Mouse (Mus musculus) midbrain, embryonic 15.5 days (tissue): Measurements from ENCODE around the gene Rap1gds1. TPM values are rescaled to one million over a fixed set of nuclear protein-coding genes. Genes with fewer than 3 reads are reported as not detected.

Source experiments
- ATAC-seq: fragments of 200-750 bp; cut with Nextera tagmentation; replicated peaks from 2 replicates; pipeline ENCODE4 v1.8.0; 2017; ENCODE audit warnings: moderate TSS enrichment
- H3K27ac ChIP-seq: fragments of 300-500 bp; sonication (generic); 2 replicates; pipeline ENCODE4 v1.5.1; 2015; ENCODE audit warnings: mild to moderate bottlenecking, inconsistent platforms
- H3K27me3 ChIP-seq: fragments of 300-500 bp; sonication (generic); replicated peaks from 2 replicates; pipeline ENCODE4 v1.6.1; 2015; ENCODE audit warnings: inconsistent platforms
- H3K36me3 ChIP-seq: fragments of 300-500 bp; sonication (generic); replicated peaks from 2 replicates; pipeline ENCODE4 v1.6.1; 2015; ENCODE audit warnings: inconsistent platforms
- H3K4me1 ChIP-seq: fragments of 300-500 bp; sonication (generic); 2 replicates; pipeline ENCODE4 v1.6.1; 2015; ENCODE audit warnings: inconsistent platforms
- H3K4me2 ChIP-seq: fragments of 300-500 bp; sonication (generic); 2 replicates; pipeline ENCODE4 v1.6.1; 2015; ENCODE audit warnings: inconsistent platforms, mild to moderate bottlenecking, moderate library complexity
- H3K4me3 ChIP-seq: fragments of 300-500 bp; sonication (generic); 2 replicates; pipeline ENCODE4 v1.5.1; 2015; ENCODE audit warnings: mild to moderate bottlenecking, inconsistent platforms
- H3K9ac ChIP-seq: fragments of 300-500 bp; sonication (generic); 2 replicates; pipeline ENCODE4 v1.6.1; 2015; ENCODE audit warnings: mild to moderate bottlenecking, inconsistent platforms
- H3K9me3 ChIP-seq: fragments of 300-500 bp; sonication (generic); 2 replicates; pipeline ENCODE4 v1.6.1; 2016; ENCODE audit warnings: inconsistent platforms
- WGBS: fragments of 180-500 bp; shearing (Covaris S2); methylation state at CpG from one replicate; pipeline ENCODE4 v1.1.7; 2015; ENCODE audit warnings: mixed read lengths; 5-methylcytosine and 5-hydroxymethylcytosine counted together
- polyA plus RNA-seq: library from polyadenylated mRNA; unstranded; fragments of >200 nt; fragmentation: Nextera tagmentation; extraction: Ambion mirVana; gene quantifications from 2 replicates; pipeline ENCODE4 v1.2.1, GENCODE M21; 2015

Rap1gds1 gene
- polyA plus RNA-seq = 68.6 and 70.6 TPM in 2 replicates

GRCm38 (mm10) chr3:139074484-139075211 is at the start of gene Rap1gds1:
Gene Rap1gds1 (minus strand): TSS chr3:139075201.
- under 1% methylated on average over 80 of the region's 97 CpGs for WGBS
- H3K9me3 ChIP-seq = no peaks in the 10 kb centered on the region
- peaks cover 16% of the 10 kb centered on the region for H3K4me1 ChIP-seq
- H3K4me3 ChIP-seq = peak within 1 kb of the TSS; percentile 99
- peak within 1 kb of the TSS; percentile 93 for H3K27ac ChIP-seq
- no peaks in the 10 kb centered on the region for H3K36me3 ChIP-seq
- H3K9ac ChIP-seq = peak within 1 kb of the TSS; percentile 80
- H3K27me3 ChIP-seq = no peaks in the 10 kb centered on the region
- ATAC-seq = peak; percentile 86
- peak within 1 kb of the TSS; percentile 95 for H3K4me2 ChIP-seq

GRCm38 (mm10) chr3:139118446-139118845 is 43.4 kb upstream of the Rap1gds1 start:
- Histone ChIP-seq H3K4me2 (no peak overlapping the region), H3K4me1 (no peaks in the 10 kb centered on the region), H3K36me3 (no peaks in the 10 kb centered on the region), H3K4me3 (no peak overlapping the region), H3K27ac (no peak overlapping the region), H3K9ac (no peak overlapping the region), H3K9me3 (no peaks in the 10 kb centered on the region), H3K27me3 (no peaks in the 10 kb centered on the region)
- ATAC-seq = no peak

DNA sequence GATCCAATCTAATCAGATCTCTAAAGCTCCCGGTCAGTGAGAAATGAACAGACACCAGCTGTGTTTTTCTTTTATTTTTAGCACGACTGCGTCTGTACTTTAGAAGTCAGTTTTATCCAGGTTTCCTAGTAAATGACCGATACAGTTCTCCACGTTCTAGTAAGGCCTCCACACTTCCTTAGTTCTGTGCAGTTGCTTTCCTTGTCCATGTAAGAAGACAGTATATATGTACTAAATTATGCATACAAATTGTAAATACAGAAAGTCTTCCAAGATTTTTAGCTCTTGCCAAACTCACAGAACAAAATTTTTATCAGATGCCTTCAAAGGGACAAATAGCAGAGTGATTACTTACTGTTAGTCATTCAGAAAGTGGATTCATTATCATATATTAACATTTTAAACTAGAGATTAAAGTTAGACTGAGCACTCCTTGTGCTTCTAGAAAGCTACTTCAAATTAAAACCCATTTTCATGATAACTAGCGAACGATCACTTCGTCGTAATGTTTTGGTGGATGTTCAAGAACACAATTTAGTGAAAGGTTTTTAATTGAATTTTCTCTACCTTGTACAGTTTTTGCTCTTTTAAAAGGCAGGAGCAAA is 41.8 kb upstream of the Rap1gds1 start:
- Histone ChIP-seq H3K27me3 (no peaks in the 10 kb centered on the region), H3K27ac (no peak overlapping the region), H3K4me1 (no peaks in the 10 kb centered on the region), H3K9ac (no peak overlapping the region), H3K36me3 (no peaks in the 10 kb centered on the region), H3K4me2 (no peak overlapping the region), H3K9me3 (no peaks in the 10 kb centered on the region), H3K4me3 (no peak overlapping the region)
- WGBS = 61% methylated on average over 9 of the region's 9 CpGs
- ATAC-seq = no peak

- WGBS = 83% methylated on average over 3 of the region's 3 CpGs
- no peaks in the 10 kb centered on the region for H3K4me1 ChIP-seq
- no peaks in the 10 kb centered on the region for H3K9me3 ChIP-seq
- H3K4me3 ChIP-seq = no peak overlapping the region
- no peaks in the 10 kb centered on the region for H3K27me3 ChIP-seq
- no peak overlapping the region for H3K9ac ChIP-seq
- ATAC-seq = no peak
- H3K27ac ChIP-seq = no peak overlapping the region
- H3K4me2 ChIP-seq = no peak overlapping the region
- H3K36me3 ChIP-seq = no peaks in the 10 kb centered on the region
Measured at GRCm38 (mm10) chr3:139112335-139112973, 37.5 kb upstream of the Rap1gds1 start.

- no peak for ATAC-seq
- no peaks in the 10 kb centered on the region for H3K9me3 ChIP-seq
- H3K9ac ChIP-seq = no peak overlapping the region
- H3K4me1 ChIP-seq = no peaks in the 10 kb centered on the region
- H3K4me2 ChIP-seq = no peak overlapping the region
- no peaks in the 10 kb centered on the region for H3K27me3 ChIP-seq
- 80% methylated on average over 2 of the region's 2 CpGs for WGBS
- H3K4me3 ChIP-seq = no peak overlapping the region
- no peak overlapping the region for H3K27ac ChIP-seq
- H3K36me3 ChIP-seq = no peaks in the 10 kb centered on the region
Measured at GRCm38 (mm10) chr3:139111877-139112276, 36.9 kb upstream of the Rap1gds1 start.

DNA sequence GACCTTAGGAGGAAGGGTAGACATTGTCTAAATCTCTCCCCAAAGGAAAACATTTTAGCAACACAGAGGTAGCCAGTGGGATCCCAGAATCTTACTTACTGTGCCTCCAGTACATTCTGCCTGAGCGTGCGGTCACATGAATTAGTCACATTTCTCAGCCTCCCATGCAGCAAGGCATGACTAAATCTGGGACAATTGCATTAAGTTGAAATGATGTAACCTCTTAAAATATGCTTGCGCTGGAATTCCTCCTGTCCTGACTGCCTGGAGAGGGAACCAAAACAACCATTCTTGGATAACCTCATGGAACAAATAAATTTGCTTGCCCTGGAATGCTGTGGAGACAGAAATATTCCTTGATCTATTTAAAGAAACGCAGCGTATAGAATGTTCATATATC is 33.2 kb upstream of the Rap1gds1 start:
- no peak overlapping the region for H3K9ac ChIP-seq
- no peaks in the 10 kb centered on the region for H3K9me3 ChIP-seq
- H3K4me2 ChIP-seq = no peak overlapping the region
- H3K27me3 ChIP-seq = no peaks in the 10 kb centered on the region
- no peak for ATAC-seq
- no peak overlapping the region for H3K27ac ChIP-seq
- 78% methylated on average over 5 of the region's 5 CpGs for WGBS
- no peaks in the 10 kb centered on the region for H3K36me3 ChIP-seq
- H3K4me1 ChIP-seq = no peaks in the 10 kb centered on the region
- no peak overlapping the region for H3K4me3 ChIP-seq

GRCm38 (mm10) chr3:139103914-139104313 is 28.9 kb upstream of the Rap1gds1 start:
- no peaks in the 10 kb centered on the region for H3K4me1 ChIP-seq
- no peak overlapping the region for H3K4me3 ChIP-seq
- no peaks in the 10 kb centered on the region for H3K9me3 ChIP-seq
- ATAC-seq = no peak
- H3K27ac ChIP-seq = no peak overlapping the region
- H3K4me2 ChIP-seq = no peak overlapping the region
- H3K9ac ChIP-seq = no peak overlapping the region
- H3K36me3 ChIP-seq = no peaks in the 10 kb centered on the region
- WGBS = 52% methylated on average over 2 of the region's 2 CpGs
- no peaks in the 10 kb centered on the region for H3K27me3 ChIP-seq

GRCm38 (mm10) chr3:139103346-139103745 is 28.3 kb upstream of the Rap1gds1 start:
- Histone ChIP-seq H3K36me3 (no peaks in the 10 kb centered on the region), H3K4me1 (no peaks in the 10 kb centered on the region), H3K4me3 (no peak overlapping the region), H3K9ac (no peak overlapping the region), H3K27me3 (no peaks in the 10 kb centered on the region), H3K27ac (no peak overlapping the region), H3K4me2 (no peak overlapping the region), H3K9me3 (no peaks in the 10 kb centered on the region)
- WGBS = 81% methylated on average over 3 of the region's 3 CpGs
- no peak for ATAC-seq

GRCm38 (mm10) chr3:139101941-139102340 is 26.9 kb upstream of the Rap1gds1 start:
- Histone ChIP-seq H3K9me3 (no peaks in the 10 kb centered on the region), H3K9ac (no peak overlapping the region), H3K36me3 (no peaks in the 10 kb centered on the region), H3K27ac (no peak overlapping the region), H3K4me2 (no peak overlapping the region), H3K4me3 (no peak overlapping the region), H3K4me1 (no peaks in the 10 kb centered on the region), H3K27me3 (no peaks in the 10 kb centered on the region)
- no peak for ATAC-seq
- 82% methylated on average over 1 of the region's 1 CpGs for WGBS

DNA sequence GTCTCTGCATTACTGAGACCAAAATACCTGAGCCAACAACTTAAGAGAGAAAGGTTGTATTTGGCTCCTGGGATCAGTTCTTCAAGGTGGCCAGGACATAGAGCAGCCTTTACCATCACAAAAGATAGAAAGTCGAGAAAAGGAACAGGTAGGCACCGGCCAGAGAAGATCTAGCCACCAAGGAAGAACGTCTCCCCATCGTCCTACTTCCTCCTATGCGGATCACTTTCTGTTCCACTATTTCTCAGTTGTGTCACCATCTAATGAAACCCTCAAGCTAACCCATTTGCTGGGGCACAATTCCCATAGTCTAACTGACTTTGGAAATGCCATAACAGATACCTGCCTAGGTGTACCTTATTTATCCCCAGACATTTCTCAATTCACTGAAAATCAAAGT is 24.3 kb upstream of the Rap1gds1 start:
- H3K36me3 ChIP-seq = no peaks in the 10 kb centered on the region
- no peaks in the 10 kb centered on the region for H3K4me1 ChIP-seq
- ATAC-seq = no peak
- H3K4me3 ChIP-seq = no peak overlapping the region
- H3K4me2 ChIP-seq = no peak overlapping the region
- no peak overlapping the region for H3K9ac ChIP-seq
- H3K9me3 ChIP-seq = no peaks in the 10 kb centered on the region
- WGBS = 90% methylated on average over 5 of the region's 5 CpGs
- no peak overlapping the region for H3K27ac ChIP-seq
- H3K27me3 ChIP-seq = no peaks in the 10 kb centered on the region

GRCm38 (mm10) chr3:139095894-139096293 is 20.9 kb upstream of the Rap1gds1 start:
- no peaks in the 10 kb centered on the region for H3K4me1 ChIP-seq
- no peaks in the 10 kb centered on the region for H3K9me3 ChIP-seq
- H3K4me3 ChIP-seq = no peak overlapping the region
- H3K27ac ChIP-seq = no peak overlapping the region
- H3K9ac ChIP-seq = no peak overlapping the region
- H3K36me3 ChIP-seq = no peaks in the 10 kb centered on the region
- 65% methylated on average over 7 of the region's 7 CpGs for WGBS
- ATAC-seq = no peak
- no peaks in the 10 kb centered on the region for H3K27me3 ChIP-seq
- no peak overlapping the region for H3K4me2 ChIP-seq

DNA sequence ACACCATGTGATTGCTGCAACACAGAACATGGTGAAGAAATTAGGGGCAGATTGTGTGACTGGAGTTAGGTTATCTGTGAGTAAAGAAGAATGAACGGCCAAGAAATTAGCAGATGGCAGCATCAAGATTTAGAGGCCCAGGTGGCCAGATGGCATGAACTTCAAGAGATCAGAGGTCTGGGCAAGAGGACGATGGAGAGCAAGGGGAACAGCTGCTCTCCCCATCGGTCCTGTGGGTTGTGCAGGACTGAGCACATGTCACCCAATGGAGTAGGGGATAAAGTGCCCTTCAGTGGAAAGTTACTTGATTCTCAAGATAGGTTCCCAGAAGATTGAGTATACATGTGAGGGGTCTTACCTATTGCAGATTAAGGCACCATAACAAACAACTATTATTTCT is 13.5 kb upstream of the Rap1gds1 start:
- Histone ChIP-seq H3K9me3 (0 out of 2 replicates have a peak, but pooled peaks cover 6% of the 10 kb centered on the region), H3K36me3 (no peaks in the 10 kb centered on the region), H3K4me2 (no peak overlapping the region), H3K4me3 (no peak overlapping the region), H3K27ac (no peak overlapping the region), H3K27me3 (no peaks in the 10 kb centered on the region), H3K9ac (no peak overlapping the region), H3K4me1 (no peaks in the 10 kb centered on the region)
- no peak for ATAC-seq
- 88% methylated on average over 3 of the region's 3 CpGs for WGBS
